Mouse (Mus musculus) intestine, embryonic 16.5 days (tissue): Measurements from ENCODE around the gene Sfxn5. TPM values are rescaled to one million over a fixed set of nuclear protein-coding genes. Genes with fewer than 3 reads are reported as not detected.
A peak's percentile ranks its signal among the peaks of the same experiment; 100 is the strongest.

Source experiments
- ATAC-seq: fragments of 200-750 bp; cut with Nextera tagmentation; 2 replicates; pipeline ENCODE4 v1.8.0; 2017; ENCODE audit warnings: moderate TSS enrichment, moderate library complexity
- H3K27ac ChIP-seq: fragments of 300-500 bp; sonication (generic); 2 replicates; pipeline ENCODE4 v1.5.1; 2014; ENCODE audit warnings: mild to moderate bottlenecking, low read length
- H3K27me3 ChIP-seq: fragments of 300-500 bp; sonication (generic); replicated peaks from 2 replicates; pipeline ENCODE4 v1.6.1; 2014; ENCODE audit warnings: low read length, control low read depth, mixed read lengths; ENCODE audit not compliant: control insufficient read depth, insufficient read depth
- H3K36me3 ChIP-seq: fragments of 300-500 bp; sonication (generic); 2 replicates; pipeline ENCODE4 v1.6.1; 2014; ENCODE audit warnings: low read length, control low read depth; ENCODE audit not compliant: control insufficient read depth, insufficient read depth
- H3K4me1 ChIP-seq: fragments of 300-500 bp; sonication (generic); 2 replicates; pipeline ENCODE4 v1.6.1; 2014; ENCODE audit warnings: low read length, control low read depth, mixed read lengths; ENCODE audit not compliant: control insufficient read depth, insufficient read depth
- H3K4me2 ChIP-seq: fragments of 300-500 bp; sonication (generic); 2 replicates; pipeline ENCODE4 v1.6.1; 2014; ENCODE audit warnings: low read depth, low read length, control low read depth
- H3K4me3 ChIP-seq: fragments of 300-500 bp; sonication (generic); 2 replicates; pipeline ENCODE4 v1.5.1; 2014; ENCODE audit warnings: mild to moderate bottlenecking, low read length
- H3K9ac ChIP-seq: fragments of 300-500 bp; sonication (generic); 2 replicates; pipeline ENCODE4 v1.6.1; 2014; ENCODE audit warnings: low read depth, low read length
- H3K9me3 ChIP-seq: fragments of 300-500 bp; sonication (generic); 2 replicates; pipeline ENCODE4 v1.6.1; 2016; ENCODE audit warnings: low read length, control low read depth; ENCODE audit not compliant: control insufficient read depth
- WGBS: fragments of 180-500 bp; shearing (Covaris S2); extraction: QIAGEN DNeasy Blood & Tissue Kit; methylation state at CpG from one replicate; pipeline ENCODE4 v1.1.7; 2014; 5-methylcytosine and 5-hydroxymethylcytosine counted together
- polyA plus RNA-seq: library from polyadenylated mRNA; unstranded; fragments of >200 nt; fragmentation: Nextera tagmentation; extraction: Ambion mirVana; gene quantifications from 2 replicates; pipeline ENCODE4 v1.2.1, GENCODE M21; 2015

Gene Sfxn5
- polyA plus RNA-seq, result 5.3 and 7.2 TPM in 2 replicates

GRCm38 (mm10) chr6:85333000-85333669, at the start of gene Sfxn5:
Gene Sfxn5, minus strand, starts transcription at chr6:85333422.
- H3K4me1 ChIP-seq, result peaks cover 28% of the 10 kb centered on the region
- H3K9me3 ChIP-seq, result no peaks in the 10 kb centered on the region
- H3K36me3 ChIP-seq, result no peaks in the 10 kb centered on the region
- H3K4me2 ChIP-seq, result peak within 1 kb of the TSS; percentile 98
- under 1% methylated on average over 49 of the region's 49 CpGs for WGBS
- peak within 1 kb of the TSS; percentile 76 for H3K4me3 ChIP-seq
- ATAC-seq, result peak; percentile 98
- peak within 1 kb of the TSS; percentile 93 for H3K27ac ChIP-seq
- H3K9ac ChIP-seq, result peak within 1 kb of the TSS; percentile 81
- no peaks in the 10 kb centered on the region for H3K27me3 ChIP-seq

GRCm38 (mm10) chr6:85382791-85383190, 49.6 kb upstream of the Sfxn5 start:
- Histone ChIP-seq H3K4me2 (no peak overlapping the region), H3K9me3 (no peaks in the 10 kb centered on the region), H3K36me3 (no peaks in the 10 kb centered on the region), H3K4me1 (peaks cover 17% of the 10 kb centered on the region), H3K4me3 (no peak overlapping the region), H3K27ac (no peak overlapping the region), H3K27me3 (0 out of 2 replicates have a peak, but pooled peaks cover 3% of the 10 kb centered on the region), H3K9ac (no peak overlapping the region)
- WGBS, result 78% methylated on average over 2 of the region's 2 CpGs
- no peak for ATAC-seq

GRCm38 (mm10) chr6:85381648-85382020, 48.4 kb upstream of the Sfxn5 start:
- ATAC-seq, result no peak
- H3K27me3 ChIP-seq, result 0 out of 2 replicates have a peak, but pooled peaks cover 2% of the 10 kb centered on the region
- H3K9ac ChIP-seq, result no peak overlapping the region
- no peak overlapping the region for H3K27ac ChIP-seq
- H3K4me1 ChIP-seq, result peaks cover 17% of the 10 kb centered on the region
- H3K9me3 ChIP-seq, result no peaks in the 10 kb centered on the region
- WGBS, result 86% methylated on average over 10 of the region's 10 CpGs
- no peaks in the 10 kb centered on the region for H3K36me3 ChIP-seq
- H3K4me3 ChIP-seq, result no peak overlapping the region
- no peak overlapping the region for H3K4me2 ChIP-seq

GRCm38 (mm10) chr6:85380901-85381647, 47.9 kb upstream of the Sfxn5 start:
- Histone ChIP-seq H3K27me3 (no peaks in the 10 kb centered on the region), H3K4me2 (peak overlapping the region; percentile 13), H3K4me1 (peaks cover 17% of the 10 kb centered on the region), H3K4me3 (no peak overlapping the region), H3K27ac (0 out of 2 replicates have a peak overlapping the region, but pooled peaks have one; percentile 4), H3K36me3 (no peaks in the 10 kb centered on the region), H3K9ac (peak overlapping the region; percentile 14; the same call in 1 of the 2 replicates), H3K9me3 (no peaks in the 10 kb centered on the region)
- peak; percentile 27 for ATAC-seq
- WGBS, result 34% methylated on average over 17 of the region's 17 CpGs

GRCm38 (mm10) chr6:85380201-85380900, 47.1 kb upstream of the Sfxn5 start:
- peak overlapping the region; percentile 13 for H3K4me2 ChIP-seq
- H3K36me3 ChIP-seq, result no peaks in the 10 kb centered on the region
- H3K4me1 ChIP-seq, result peaks cover 17% of the 10 kb centered on the region
- H3K27me3 ChIP-seq, result no peaks in the 10 kb centered on the region
- no peaks in the 10 kb centered on the region for H3K9me3 ChIP-seq
- no peak overlapping the region for H3K27ac ChIP-seq
- no peak overlapping the region; the same call in 1 of the 2 replicates for H3K9ac ChIP-seq
- no peak overlapping the region for H3K4me3 ChIP-seq
- WGBS, result 28% methylated on average over 10 of the region's 10 CpGs
- ATAC-seq, result peak; percentile 77

- Histone ChIP-seq H3K4me3 (no peak overlapping the region), H3K36me3 (no peaks in the 10 kb centered on the region), H3K9me3 (no peaks in the 10 kb centered on the region), H3K9ac (0 out of 2 replicates have a peak overlapping the region, but pooled peaks have one; percentile 6), H3K4me1 (peaks cover 21% of the 10 kb centered on the region), H3K4me2 (no peak overlapping the region), H3K27ac (peak overlapping the region; percentile 78), H3K27me3 (no peaks in the 10 kb centered on the region)
- 62% methylated on average over 8 of the region's 8 CpGs for WGBS
- no peak for ATAC-seq
Measured at GRCm38 (mm10) chr6:85378629-85379028, 45.4 kb upstream of the Sfxn5 start.

- WGBS, result 35% methylated on average over 5 of the region's 5 CpGs
- Histone ChIP-seq H3K9ac (no peak overlapping the region), H3K4me3 (no peak overlapping the region), H3K4me1 (peaks cover 28% of the 10 kb centered on the region), H3K9me3 (no peaks in the 10 kb centered on the region), H3K27me3 (no peaks in the 10 kb centered on the region), H3K4me2 (no peak overlapping the region), H3K27ac (peak overlapping the region; percentile 78), H3K36me3 (no peaks in the 10 kb centered on the region)
- 0 out of 2 replicates have a peak, but pooled peaks have one; percentile 8 for ATAC-seq
Measured at GRCm38 (mm10) chr6:85377876-85378275, 44.7 kb upstream of the Sfxn5 start.

- Histone ChIP-seq H3K9ac (no peak overlapping the region), H3K4me1 (peaks cover 32% of the 10 kb centered on the region), H3K36me3 (no peaks in the 10 kb centered on the region), H3K4me3 (no peak overlapping the region), H3K27me3 (no peaks in the 10 kb centered on the region), H3K4me2 (no peak overlapping the region), H3K9me3 (no peaks in the 10 kb centered on the region), H3K27ac (peak overlapping the region; percentile 17; the same call in 1 of the 2 replicates)
- ATAC-seq, result no peak
- WGBS, result 62% methylated on average over 4 of the region's 4 CpGs
Measured at GRCm38 (mm10) chr6:85377066-85377734, 44.0 kb upstream of the Sfxn5 start.
